Mouse (Mus musculus): ENCODE data around the gene Slc43a1.

The Slc43a1 gene

DNA sequence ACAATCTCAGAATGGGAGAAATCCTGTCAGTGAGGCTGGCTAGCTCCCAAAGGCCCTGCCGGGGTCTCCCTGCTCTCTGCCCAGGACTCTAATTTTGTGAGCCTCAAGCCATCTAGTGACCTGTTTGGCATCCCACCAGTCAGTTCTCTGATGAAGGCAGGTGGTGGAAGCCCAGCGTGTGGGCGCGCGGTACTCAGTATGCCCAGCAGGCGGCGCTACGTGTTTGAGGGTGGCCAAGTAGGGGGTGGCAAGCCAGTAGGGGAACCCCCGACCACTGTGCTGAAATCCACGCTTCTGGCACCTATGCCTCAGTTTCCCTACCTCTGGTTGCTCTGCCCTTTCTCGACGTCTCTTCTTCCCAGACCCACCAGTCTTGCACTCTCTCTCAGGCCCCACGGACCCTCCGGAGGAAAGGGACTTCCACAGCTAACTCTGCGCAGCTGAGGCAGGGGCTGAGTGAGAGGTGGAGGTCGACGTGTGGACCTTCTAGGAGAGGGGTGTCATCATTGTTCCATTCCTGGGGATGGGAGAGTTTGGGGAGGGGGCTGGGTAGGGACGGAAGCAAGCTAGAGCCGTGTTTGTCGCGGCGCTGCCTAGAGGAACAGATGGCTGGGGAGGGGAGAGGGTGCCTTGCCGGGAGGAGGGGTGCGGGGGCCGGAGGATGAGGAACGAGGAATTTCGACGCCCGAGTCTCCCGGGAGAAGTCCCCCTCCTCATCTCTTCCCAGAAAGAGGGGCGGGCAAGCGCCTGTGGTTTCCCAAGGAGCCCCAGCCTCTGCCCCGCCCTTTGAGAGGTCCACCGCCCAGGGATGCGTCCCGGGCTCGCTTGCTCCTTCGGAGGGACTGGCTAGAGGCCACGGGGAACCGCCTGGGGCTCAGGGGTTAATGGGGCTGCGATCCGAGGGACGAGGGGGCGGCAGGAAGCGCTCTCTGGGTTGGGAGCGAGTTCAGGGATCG, 27.2 kb downstream of the Slc43a1 start:
- no peak for DNase-seq (ENCODE audit: extremely low spot score, low read depth, low spot score)

DNA sequence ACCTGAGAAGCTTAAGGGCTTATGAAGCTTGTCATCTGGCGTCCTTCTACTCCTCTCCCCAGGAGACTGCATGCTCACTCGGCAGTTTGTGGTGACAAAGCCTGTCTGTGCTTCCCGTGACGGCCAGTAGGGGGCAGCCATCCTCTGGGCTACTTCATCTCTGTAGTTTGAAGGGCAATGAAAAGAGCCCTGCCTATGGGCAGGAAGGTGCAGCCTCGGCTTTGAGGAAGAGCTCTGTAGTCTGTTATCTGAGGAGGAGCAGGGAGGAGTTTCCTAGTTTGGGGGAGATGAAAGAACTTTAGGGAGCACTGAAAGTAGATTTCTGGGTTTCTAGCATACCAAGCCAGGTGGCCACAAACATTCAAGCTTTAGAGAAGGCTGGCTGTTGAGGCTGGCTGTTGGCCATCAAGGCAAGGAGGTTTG, 29.9 kb downstream of the Slc43a1 start:
- DNase-seq (ENCODE audit: extremely low spot score, low read depth, low spot score): no peak

DNA sequence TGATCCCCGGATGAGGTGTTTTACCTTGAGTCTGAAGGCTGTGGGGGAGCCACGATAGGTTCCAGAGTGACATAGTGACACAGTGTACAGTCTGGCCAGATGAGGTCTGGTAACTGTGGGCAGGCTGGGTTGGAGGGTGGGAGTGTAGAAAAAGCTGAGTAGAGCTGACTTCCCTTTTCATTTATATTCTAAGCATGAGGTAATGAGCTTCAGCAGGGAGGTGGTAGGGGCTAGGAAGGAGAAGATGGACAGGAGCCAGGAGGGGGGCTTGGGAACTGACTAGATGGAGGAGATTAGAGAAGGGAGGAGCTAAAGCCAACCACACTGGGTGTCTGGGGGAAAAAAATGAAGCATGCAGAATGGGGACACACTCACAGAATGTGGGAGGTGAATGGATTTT, 30.3 kb downstream of the Slc43a1 start:
- DNase-seq (ENCODE audit: extremely low spot score, low read depth, low spot score): no peak

DNA sequence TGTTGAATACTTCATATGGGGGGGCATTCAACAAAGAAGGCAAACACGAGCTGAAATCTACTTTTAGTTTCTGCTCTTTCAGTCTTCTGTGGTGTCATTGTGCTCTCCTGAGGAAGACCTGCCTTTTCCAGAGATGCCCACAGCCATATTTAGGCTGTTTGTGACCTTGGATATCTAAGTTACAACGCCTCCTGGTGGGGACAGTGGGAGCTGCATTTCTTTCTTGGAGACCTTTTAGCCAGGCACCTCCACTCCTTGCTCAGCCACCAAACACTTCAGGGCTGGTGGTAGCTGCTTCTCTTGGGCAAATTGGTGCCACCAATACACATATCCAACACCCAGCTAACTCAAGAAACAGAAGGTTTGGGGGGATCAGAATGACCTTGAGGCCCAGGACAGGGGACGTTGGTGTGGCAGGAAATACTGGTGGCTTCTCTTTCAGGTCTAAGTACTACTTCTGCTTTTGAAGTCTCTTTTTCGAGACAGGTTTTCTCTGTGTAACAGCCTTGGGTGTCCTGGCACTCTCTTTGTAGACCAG, 32.0 kb downstream of the Slc43a1 start:
- no peak for DNase-seq (ENCODE audit: extremely low spot score, low read depth, low spot score)

DNA sequence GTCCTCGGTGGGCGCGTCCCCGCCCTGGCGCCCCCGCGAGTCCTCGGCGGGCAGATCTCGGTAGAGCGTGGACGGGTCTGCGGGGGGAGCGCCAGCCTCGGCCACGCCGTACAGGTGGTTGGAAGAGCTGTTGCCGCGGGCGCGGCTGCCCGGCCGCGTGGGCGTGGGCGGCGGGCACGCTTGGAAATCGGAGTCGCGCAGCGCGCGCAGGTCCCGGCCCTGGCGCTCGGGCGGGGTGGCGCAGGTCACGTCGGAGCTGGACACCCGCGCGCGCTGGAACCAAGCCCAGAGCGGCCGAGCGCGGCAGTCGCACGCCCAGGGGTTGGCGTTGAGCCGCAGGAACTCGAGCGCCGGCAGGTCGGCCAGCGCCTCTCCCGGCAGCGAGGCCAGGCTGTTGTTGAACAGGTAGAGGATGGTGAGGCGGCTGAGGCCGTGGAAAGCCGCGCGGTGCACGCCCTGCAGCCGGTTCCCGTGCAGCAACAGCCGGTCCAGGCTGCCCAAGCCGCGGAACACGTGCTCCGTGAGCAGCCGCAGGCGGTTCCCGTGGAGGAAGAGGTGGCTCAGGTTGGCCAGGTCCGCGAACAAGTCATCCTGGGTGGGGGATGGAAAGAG, 33.6 kb downstream of the Slc43a1 start:
- no peak for DNase-seq (ENCODE audit: extremely low spot score, low read depth, low spot score)

DNA sequence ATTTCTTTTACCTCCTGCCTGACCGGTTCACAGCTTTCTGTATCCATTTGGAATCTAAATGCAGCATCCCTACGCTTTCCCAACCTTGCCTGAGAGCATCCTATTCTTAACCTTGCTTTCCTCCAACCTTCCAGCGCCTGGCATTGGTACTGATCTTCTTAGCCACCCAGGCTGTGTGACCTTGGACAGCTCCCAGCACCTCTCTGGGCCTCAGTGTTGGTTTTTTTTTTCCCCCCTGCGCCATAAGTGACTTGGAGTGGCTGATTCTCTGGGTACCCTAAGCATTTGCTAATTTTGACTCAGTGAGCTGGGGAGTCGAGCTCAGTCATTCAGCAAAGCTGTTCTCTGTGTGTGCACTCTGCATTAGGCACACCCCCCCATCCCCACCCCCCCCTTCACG, 37.2 kb downstream of the Slc43a1 start:
- DNase-seq (ENCODE audit: extremely low spot score, low read depth, low spot score): no peak

DNA sequence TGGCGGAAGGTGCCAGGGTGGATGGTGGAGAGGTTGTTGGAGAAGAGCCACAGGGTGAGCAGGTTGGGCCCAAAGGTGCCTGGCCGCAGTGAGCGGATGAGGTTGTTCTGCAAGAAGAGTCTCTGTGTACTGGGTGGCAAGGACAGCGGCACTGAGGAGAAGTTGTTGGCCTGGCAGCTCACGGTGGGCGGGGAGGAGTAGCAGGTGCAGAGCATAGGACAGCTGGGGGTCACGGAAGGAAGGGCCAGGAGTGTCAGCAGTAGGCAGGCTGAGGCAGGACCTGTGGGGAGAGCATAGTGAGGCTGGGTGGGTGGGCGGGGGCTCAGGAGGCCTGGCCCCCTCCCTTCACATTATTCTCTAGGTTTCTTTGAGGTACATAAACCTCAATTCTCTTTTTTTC, 41.9 kb downstream of the Slc43a1 start:
- DNase-seq (ENCODE audit: extremely low spot score, low read depth, low spot score): no peak

DNA sequence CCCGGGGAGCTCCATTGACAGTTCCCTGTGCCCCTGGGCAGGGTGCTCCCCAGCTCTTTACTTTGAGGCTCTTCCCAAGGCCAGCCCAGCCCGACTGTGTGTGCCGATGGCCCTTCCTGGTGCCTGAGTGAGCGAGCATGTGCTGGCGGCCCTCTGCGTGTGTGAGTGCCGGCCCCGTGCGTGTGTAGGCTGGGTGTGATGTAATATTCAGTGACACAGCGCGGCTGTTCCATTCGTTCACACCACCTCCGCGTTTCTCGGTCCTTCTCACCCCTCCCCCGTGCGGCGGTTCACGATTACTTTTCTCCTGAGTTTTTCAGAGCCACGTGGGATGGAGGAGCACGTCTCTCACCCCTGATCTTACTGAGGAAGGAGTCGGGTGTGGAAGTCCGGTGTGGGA, 44.0 kb downstream of the Slc43a1 start:
- no peak for DNase-seq (ENCODE audit: extremely low spot score, low read depth, low spot score)

DNA sequence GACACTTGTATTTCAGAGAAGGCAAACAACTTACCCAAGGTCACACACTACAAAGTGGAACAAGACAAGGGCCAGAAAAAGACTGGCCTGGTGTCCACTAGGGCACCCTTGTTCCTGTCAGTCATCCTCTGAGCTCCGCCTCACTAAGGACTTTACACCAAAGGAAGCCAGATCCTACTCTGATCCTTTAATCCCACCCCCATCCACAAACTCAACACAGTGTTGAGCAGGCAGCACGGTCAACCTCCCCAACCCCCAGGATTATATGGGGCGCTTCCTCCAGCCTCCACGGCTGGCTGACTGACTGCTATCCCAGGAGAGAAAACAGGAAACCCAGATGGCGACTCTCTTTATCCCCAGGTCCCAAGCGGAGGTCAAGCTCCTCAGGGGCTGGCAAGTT, 44.4 kb downstream of the Slc43a1 start:
- no peak for DNase-seq (ENCODE audit: extremely low spot score, low read depth, low spot score)

DNA sequence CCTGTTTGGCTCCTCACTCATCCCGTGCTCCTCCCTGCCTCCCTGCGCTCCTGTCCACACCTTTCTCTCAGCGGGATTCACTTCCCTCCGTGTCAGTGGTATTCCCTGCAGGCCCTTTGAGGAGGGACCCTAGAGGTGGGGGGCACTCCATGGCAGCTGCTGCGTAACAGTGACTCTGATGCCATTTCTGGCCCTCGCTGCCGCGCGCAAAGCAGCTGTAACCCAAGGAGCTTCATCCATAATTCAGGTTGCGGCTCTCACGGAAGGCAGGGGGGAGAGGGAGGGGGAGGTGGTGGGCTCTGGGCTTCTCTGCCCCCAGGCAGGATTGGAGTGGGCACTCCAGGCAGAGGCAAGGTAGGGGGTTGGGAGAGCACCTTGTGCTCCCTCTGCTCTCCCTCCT, 44.9 kb downstream of the Slc43a1 start:
- no peak for DNase-seq (ENCODE audit: extremely low spot score, low read depth, low spot score)

DNA sequence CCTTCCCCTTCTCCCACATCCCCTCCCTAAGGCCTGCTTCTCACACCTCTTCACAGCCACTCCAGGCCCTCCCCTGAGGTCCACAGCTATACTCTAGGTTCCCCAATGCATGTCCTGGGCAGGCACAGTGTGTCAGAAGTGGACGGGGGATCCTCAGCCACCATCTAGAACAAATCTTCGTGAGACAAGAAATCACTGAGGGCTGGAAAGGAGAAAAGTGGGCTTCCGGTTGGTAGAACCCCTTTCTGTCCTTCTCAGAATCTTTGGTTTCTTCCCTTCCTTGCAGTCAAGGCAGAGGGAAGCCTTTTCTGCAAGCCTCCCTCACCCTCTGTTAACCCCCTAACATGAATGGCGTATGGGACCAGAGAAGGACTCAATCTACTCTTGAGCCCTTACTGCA, 45.3 kb downstream of the Slc43a1 start:
- DNase-seq (ENCODE audit: extremely low spot score, low read depth, low spot score): no peak

DNA sequence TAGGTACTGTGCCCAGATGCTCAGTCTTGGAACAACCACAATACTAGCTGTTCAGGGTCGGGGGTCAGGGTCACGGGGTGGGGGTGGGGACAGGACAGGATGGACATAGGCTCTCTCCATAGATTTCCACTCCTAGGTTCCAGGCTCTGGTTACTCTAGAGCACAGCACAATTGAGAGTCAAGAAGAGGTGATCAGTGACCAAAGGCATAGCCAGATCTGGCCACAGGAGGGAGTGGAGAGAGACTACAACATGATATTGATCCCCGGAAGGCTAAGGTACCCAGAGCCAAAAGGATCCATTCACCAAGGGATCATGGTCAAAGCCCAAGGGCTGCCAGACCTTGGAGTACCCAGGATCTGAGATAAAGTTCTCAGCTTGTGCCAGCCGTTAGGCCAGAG, 46.0 kb downstream of the Slc43a1 start:
- no peak for DNase-seq (ENCODE audit: extremely low spot score, low read depth, low spot score)

DNA sequence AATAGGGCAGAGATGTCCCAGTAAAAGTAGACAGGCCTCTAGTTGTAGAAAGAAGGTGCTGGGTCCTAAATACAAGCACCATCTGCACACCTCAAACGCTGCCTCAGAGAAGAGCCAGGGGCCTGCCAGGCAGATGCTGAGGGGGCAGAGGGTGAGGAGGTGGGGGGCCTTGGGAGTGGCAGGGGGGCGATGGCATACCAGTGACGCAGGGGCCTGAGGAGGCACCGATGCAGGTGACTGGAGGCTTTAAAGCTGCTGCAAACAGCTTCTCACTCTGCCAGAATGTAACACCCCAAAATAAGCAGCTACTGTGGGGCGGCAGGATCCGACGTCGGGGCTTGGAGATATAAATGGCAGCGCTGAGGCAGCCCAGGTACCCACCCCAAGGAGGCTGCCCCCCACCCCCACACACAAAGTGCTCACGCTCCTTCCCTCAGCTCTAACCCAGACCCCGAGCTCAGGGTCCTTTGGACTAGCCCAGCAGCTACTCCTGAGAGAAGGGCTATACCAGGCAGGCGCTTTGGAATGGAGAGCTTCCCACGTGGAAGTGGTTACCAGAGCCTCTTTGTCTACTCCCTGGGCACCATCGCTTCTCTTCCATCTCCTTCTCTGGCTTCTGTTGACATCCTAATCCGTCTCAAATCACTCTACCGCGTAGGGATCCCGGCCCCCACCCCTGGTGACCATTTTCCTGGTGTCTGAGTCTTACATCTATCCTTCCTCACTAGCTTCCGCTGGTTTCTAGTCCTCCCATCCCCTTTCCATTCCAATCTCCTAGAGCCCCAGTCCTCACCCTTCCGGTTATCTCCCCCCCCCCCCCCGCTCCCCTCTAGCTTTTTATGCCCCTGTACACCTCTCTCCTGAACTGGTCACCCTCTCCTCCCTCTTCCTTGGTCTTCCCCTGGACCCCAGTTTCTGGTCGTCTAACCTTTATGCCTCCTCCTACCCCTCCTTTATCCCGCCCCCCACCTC, 46.7 kb downstream of the Slc43a1 start:
- DNase-seq (ENCODE audit: extremely low spot score, low read depth, low spot score): no peak

DNA sequence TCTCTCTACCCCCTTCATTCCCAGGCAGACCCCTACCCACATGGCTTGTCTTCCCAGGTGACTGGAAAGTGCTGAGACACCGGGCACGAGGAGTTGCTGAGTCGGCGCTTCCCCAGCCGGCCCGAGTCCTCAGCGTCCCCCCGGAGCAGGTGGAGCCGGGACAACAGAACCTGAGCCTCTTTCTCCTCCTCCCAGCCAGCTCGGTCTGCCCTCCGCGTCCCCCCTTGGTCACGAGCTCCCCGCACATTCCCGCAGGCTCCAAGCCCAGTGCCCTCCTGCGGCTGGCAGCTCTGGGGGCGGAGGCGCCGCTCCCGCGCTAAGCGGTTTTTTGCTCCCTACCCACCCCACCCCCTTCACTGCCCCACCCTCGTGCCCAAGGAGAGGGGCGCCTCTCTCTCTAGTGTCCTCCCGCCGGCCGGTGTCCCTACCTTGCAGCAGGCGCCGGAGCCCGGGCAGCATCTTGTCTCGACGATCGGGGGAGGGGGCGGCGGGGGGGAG, 47.6 kb downstream of the Slc43a1 start, which contains the start of gene Rtn4rl2:
Gene Rtn4rl2, minus strand, starts transcription at position 477 of the 498 bp plus-strand sequence.
- DNase-seq (ENCODE audit: extremely low spot score, low read depth, low spot score): no peak

DNA sequence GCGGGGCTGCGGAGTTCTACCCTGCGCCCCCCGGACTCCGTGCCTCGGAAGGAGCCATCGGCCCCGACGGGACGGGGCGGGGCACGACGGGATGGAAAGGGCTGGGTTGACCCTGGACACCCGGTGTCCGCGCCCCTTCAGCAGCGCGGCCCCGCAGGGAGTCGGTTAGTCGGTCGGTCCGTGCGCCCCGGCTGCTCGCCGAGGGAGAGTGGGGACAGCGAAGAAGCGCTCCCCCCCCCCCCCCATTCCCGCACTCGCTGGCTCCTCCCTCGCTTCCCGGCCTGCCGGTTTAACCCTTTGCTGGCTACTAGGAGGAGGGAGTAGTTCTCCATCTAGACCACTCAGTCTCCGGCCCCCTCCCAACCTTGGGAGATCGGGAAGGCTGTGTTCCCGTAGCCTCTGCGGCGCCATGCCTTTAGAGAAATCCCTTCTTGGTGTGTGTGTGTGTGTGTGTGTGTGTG, 48.2 kb downstream of the Slc43a1 start:
- DNase-seq (ENCODE audit: extremely low spot score, low read depth, low spot score): no peak

DNA sequence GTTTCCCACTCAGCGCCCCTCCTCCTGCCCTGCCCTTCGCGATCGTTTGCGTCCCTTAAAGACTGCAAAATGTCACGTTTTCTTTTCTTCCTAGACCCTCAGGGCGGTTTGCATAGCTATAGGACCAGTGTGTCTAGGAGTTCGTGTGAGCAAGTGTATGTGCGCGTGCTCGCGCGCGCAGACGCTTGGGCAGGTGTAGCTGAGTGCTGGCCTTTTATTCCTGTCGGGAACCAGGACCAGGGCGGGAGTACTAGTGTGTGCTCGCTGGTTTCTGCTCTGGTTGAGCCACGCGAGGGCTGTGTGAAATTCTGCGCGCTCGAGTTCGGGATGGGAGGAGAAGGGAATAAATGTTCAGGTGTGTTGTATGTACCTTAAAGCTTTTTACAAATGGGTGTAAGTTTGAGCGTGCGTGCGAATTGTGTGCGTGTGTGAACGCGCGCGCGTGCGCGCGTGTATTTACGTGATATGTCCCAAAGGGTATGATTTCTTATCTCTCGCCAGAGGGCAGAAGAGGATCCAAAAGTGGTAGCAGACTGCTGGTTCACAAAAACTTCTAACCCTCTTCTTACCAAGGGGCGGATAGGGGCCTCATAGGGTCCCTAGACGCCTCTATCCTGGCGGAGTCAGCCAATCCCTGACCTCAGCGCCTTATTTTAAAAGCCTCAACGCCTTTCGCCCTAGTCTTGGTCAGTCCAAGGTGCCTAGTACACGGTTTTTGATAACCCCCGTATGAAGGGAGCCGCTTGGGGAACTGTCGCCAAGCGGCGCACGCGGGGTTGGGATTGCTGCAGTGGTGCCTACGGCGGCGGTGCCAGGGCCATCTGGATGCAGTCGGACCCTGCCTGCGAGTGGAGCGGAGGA, 49.0 kb downstream of the Slc43a1 start:
- DNase-seq (ENCODE audit: extremely low spot score, low read depth, low spot score): no peak

DNA sequence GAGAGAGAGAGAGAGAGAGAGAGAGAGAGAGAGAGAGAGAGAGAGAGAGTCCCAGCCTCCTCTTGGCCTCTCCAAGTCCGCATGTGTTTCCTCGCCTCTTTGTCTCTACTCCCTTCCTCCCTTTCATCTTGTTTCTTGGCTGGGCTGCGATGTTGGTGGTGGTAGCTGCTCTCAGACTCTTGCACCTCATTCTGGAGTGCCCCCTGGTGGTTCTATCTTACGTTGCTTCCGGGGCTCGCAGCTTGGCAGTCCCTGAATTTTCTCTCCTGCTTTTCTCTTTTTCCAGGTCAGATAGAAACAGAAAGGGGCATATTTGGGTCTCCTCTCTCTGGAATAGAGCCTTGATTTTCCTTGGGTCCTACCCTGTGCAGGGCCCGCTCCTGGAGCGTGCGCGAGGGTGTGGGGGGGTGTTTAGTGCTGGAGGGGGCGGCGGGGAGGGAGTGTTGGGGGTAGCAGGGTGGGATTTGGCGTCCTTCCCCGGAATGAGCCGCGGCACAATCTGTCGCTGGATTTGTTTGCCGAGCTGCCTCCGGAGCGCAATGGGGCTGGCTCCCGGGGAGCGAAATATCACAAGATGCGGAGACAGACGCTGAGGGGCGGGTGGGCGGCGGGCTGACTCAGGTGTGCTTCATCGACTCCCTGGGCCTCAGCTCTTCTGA, 50.1 kb downstream of the Slc43a1 start:
- DNase-seq (ENCODE audit: extremely low spot score, low read depth, low spot score): no peak

DNA sequence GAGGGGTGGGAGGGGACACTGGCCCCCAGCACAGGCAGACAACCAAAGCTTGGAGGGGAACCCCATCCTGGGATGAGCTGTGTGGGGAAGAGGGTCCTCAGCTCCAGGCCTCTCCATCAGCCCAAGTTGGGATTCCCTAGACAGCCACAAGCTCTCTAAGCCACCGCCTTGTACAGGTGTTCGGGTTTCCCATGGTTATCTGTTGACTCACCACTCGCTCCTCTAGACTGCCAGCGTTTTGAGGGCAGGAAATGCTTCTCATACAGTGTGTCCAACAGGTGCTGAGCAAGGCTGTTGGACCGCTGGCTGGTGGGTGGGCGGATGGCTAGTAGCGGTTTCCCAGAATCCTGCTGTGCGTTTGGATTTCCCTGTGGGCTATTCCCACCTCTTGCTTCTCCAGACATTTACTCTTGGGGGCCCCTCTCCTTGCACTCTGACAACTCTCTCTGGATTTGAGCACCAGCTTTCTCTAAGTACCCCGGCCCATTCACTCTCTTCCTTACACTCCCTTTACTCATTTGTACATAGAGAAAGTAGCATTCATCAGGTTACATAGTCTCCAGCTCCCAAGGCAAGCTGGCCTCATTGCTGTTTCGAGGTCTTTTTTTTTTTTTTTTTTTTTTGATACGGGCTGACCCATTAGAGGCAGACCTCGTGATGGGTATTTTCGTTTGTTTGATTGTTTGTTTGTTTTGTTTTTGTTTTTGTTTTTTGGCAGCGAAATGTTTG, 50.8 kb downstream of the Slc43a1 start:
- DNase-seq (ENCODE audit: extremely low spot score, low read depth, low spot score): no peak

DNA sequence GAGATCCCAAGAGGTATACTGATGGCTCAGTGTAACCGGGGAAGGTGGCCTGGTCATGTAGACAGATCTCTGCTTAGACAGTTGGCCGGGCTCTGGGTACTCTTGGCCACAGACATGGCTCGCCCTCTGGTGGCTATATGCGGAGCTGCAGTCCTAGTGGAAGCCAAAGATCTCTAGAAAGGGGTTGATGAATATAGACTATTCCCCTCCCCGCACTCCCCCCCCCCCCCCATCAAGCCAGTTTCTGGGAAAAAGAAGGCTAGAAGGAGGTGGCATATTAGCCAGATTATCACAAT, 51.3 kb downstream of the Slc43a1 start:
- no peak for DNase-seq (ENCODE audit: extremely low spot score, low read depth, low spot score)

Measured in hindlimb bud, embryonic 11.5 days (tissue).